Mouse (Mus musculus): Measurements from ENCODE around the gene Ppp1r8. TPM values are rescaled to one million over a fixed set of nuclear protein-coding genes. Genes with fewer than 3 reads are reported as not detected.

Gene Ppp1r8
- polyA plus RNA-seq, 1 experiment from 2014 or later, result 37.5 TPM

GRCm38 (mm10) chr4:132789731-132790130 is 53.2 kb downstream of the Ppp1r8 start:
- Histone ChIP-seq H3K27me3 (ENCODE audit: insufficient read depth, low read length) (no peaks in the 10 kb centered on the region; the same call in 1 of the 2 replicates), H3K4me2 (ENCODE audit: low read length) (no peak overlapping the region), H3K9me3 (replicated peaks; ENCODE audit: low read length) (no peaks in the 10 kb centered on the region), H3K4me3 (replicated peaks; ENCODE audit: low read depth, low read length) (no peak overlapping the region), H3K36me3 (ENCODE audit: insufficient read depth, low read length) (no peaks in the 10 kb centered on the region), H3K9ac (ENCODE audit: low read depth, low read length) (no peak overlapping the region), H3K4me1 (replicated peaks; ENCODE audit: insufficient read depth, low read length) (no peaks in the 10 kb centered on the region), H3K27ac (no peak overlapping the region)
- no peak for TF ChIP-seq CTCF (IDR thresholded peaks at IDR 0.05; ENCODE audit: low read depth)
- DNase-seq (ENCODE audit: low spot score) (no peak), ATAC-seq (replicated peaks; ENCODE audit: low FRiP score, low read depth) (no peak)
- 85% methylated on average over 8 of the region's 8 CpGs for WGBS

- ATAC-seq (replicated peaks; ENCODE audit: low FRiP score, low read depth), result no peak
- Histone ChIP-seq H3K27me3 (ENCODE audit: insufficient read depth, low read length) (no peaks in the 10 kb centered on the region), H3K4me3 (replicated peaks; ENCODE audit: low read depth, low read length) (no peak overlapping the region), H3K9me3 (replicated peaks; ENCODE audit: low read length) (no peaks in the 10 kb centered on the region), H3K4me1 (replicated peaks; ENCODE audit: insufficient read depth, low read length) (no peaks in the 10 kb centered on the region), H3K27ac (no peak overlapping the region), H3K36me3 (ENCODE audit: insufficient read depth, low read length) (no peaks in the 10 kb centered on the region), H3K4me2 (ENCODE audit: low read length) (no peak overlapping the region), H3K9ac (ENCODE audit: low read depth, low read length) (no peak overlapping the region)
- WGBS, result 68% methylated on average over 13 of the region's 13 CpGs
- TF ChIP-seq CTCF (IDR thresholded peaks at IDR 0.05; ENCODE audit: low read depth), result no peak
- DNase-seq (ENCODE audit: low spot score), result no peak
Observed at GRCm38 (mm10) chr4:132785228-132785627, 57.7 kb downstream of the Ppp1r8 start.

GRCm38 (mm10) chr4:132783732-132784131 is 59.2 kb downstream of the Ppp1r8 start:
- no peak for ATAC-seq (replicated peaks; ENCODE audit: low FRiP score, low read depth)
- Histone ChIP-seq H3K4me1 (replicated peaks; ENCODE audit: insufficient read depth, low read length) (no peaks in the 10 kb centered on the region), H3K4me3 (replicated peaks; ENCODE audit: low read depth, low read length) (no peak overlapping the region), H3K27me3 (ENCODE audit: insufficient read depth, low read length) (no peaks in the 10 kb centered on the region), H3K9me3 (replicated peaks; ENCODE audit: low read length) (no peaks in the 10 kb centered on the region), H3K9ac (ENCODE audit: low read depth, low read length) (no peak overlapping the region), H3K27ac (no peak overlapping the region), H3K36me3 (ENCODE audit: insufficient read depth, low read length) (peaks cover 7% of the 10 kb centered on the region; the same call in 1 of the 2 replicates), H3K4me2 (ENCODE audit: low read length) (no peak overlapping the region)
- WGBS, result 81% methylated on average over 2 of the region's 2 CpGs
- no peak for TF ChIP-seq CTCF (IDR thresholded peaks at IDR 0.05; ENCODE audit: low read depth)
- no peak for DNase-seq (ENCODE audit: low spot score)

- Histone ChIP-seq H3K4me2 (ENCODE audit: low read length) (no peak overlapping the region), H3K27me3 (ENCODE audit: insufficient read depth, low read length) (no peaks in the 10 kb centered on the region), H3K4me1 (replicated peaks; ENCODE audit: insufficient read depth, low read length) (no peaks in the 10 kb centered on the region), H3K27ac (no peak overlapping the region), H3K4me3 (replicated peaks; ENCODE audit: low read depth, low read length) (no peak overlapping the region), H3K9me3 (replicated peaks; ENCODE audit: low read length) (no peaks in the 10 kb centered on the region), H3K36me3 (ENCODE audit: insufficient read depth, low read length) (peaks cover 38% of the 10 kb centered on the region), H3K9ac (ENCODE audit: low read depth, low read length) (no peak overlapping the region)
- no peak for TF ChIP-seq CTCF (IDR thresholded peaks at IDR 0.05; ENCODE audit: low read depth)
- no peak for DNase-seq (ENCODE audit: low spot score)
- ATAC-seq (replicated peaks; ENCODE audit: low FRiP score, low read depth), result no peak
- 86% methylated on average over 4 of the region's 4 CpGs for WGBS
Observed at GRCm38 (mm10) chr4:132780288-132780687, 62.7 kb downstream of the Ppp1r8 start.

- Histone ChIP-seq H3K4me1 (replicated peaks; ENCODE audit: insufficient read depth, low read length) (no peaks in the 10 kb centered on the region), H3K27ac (no peak overlapping the region), H3K36me3 (ENCODE audit: insufficient read depth, low read length) (peaks cover 52% of the 10 kb centered on the region), H3K9ac (ENCODE audit: low read depth, low read length) (no peak overlapping the region), H3K4me2 (ENCODE audit: low read length) (no peak overlapping the region), H3K27me3 (ENCODE audit: insufficient read depth, low read length) (no peaks in the 10 kb centered on the region), H3K4me3 (replicated peaks; ENCODE audit: low read depth, low read length) (no peak overlapping the region), H3K9me3 (replicated peaks; ENCODE audit: low read length) (no peaks in the 10 kb centered on the region)
- DNase-seq (ENCODE audit: low spot score) (no peak), ATAC-seq (replicated peaks; ENCODE audit: low FRiP score, low read depth) (no peak)
- WGBS, result 79% methylated on average over 6 of the region's 6 CpGs
- no peak for TF ChIP-seq CTCF (IDR thresholded peaks at IDR 0.05; ENCODE audit: low read depth)
Observed at GRCm38 (mm10) chr4:132778562-132779201, 64.3 kb downstream of the Ppp1r8 start.

Other genes starting within 250 kb of the Ppp1r8 start
- 12.8 and 15.2 TPM in 2 replicates for gene Eya3, start 204.2 kb downstream of the Ppp1r8 start, polyA plus RNA-seq (2015; fragmentation: Nextera tagmentation; extraction: Ambion mirVana)
- 4.2 and 4.4 TPM in 2 replicates for gene Xkr8, start 110.6 kb downstream of the Ppp1r8 start, polyA plus RNA-seq (2015; fragmentation: Nextera tagmentation; extraction: Ambion mirVana)
- gene Smpdl3b, start 85.9 kb downstream of the Ppp1r8 start, polyA plus RNA-seq (2015; fragmentation: Nextera tagmentation; extraction: Ambion mirVana), result 9.0 and 9.5 TPM in 2 replicates
- gene Rpa2, start 74.8 kb downstream of the Ppp1r8 start, polyA plus RNA-seq (2015; fragmentation: Nextera tagmentation; extraction: Ambion mirVana), result 60.0 and 65.7 TPM in 2 replicates
- gene Themis2, start 46.8 kb downstream of the Ppp1r8 start, polyA plus RNA-seq (2015; fragmentation: Nextera tagmentation; extraction: Ambion mirVana), result 1.0 TPM in 2 replicates
- 59.5 and 60.7 TPM in 2 replicates for gene Stx12, start 41.3 kb upstream of the Ppp1r8 start, polyA plus RNA-seq (2015; fragmentation: Nextera tagmentation; extraction: Ambion mirVana)
- 44.8 and 47.1 TPM in 2 replicates for gene Fam76a, start 79.4 kb upstream of the Ppp1r8 start, polyA plus RNA-seq (2015; fragmentation: Nextera tagmentation; extraction: Ambion mirVana)
- gene Fgr, start 130.9 kb upstream of the Ppp1r8 start, polyA plus RNA-seq (2015; fragmentation: Nextera tagmentation; extraction: Ambion mirVana), result 0.47 and 0.51 TPM in 2 replicates
- 6.4 and 6.7 TPM in 2 replicates for gene Ahdc1, start 168.1 kb upstream of the Ppp1r8 start, polyA plus RNA-seq (2015; fragmentation: Nextera tagmentation; extraction: Ambion mirVana)